Mouse (Mus musculus): ENCODE data around the gene Setd3. TPM values are rescaled to one million over a fixed set of nuclear protein-coding genes. Genes with fewer than 3 reads are reported as not detected.
A peak's percentile ranks its signal among the peaks of the same experiment; 100 is the strongest.

Gene Setd3
- polyA plus RNA-seq, 1 experiment from 2014 or later, result 75.9 TPM

DNA sequence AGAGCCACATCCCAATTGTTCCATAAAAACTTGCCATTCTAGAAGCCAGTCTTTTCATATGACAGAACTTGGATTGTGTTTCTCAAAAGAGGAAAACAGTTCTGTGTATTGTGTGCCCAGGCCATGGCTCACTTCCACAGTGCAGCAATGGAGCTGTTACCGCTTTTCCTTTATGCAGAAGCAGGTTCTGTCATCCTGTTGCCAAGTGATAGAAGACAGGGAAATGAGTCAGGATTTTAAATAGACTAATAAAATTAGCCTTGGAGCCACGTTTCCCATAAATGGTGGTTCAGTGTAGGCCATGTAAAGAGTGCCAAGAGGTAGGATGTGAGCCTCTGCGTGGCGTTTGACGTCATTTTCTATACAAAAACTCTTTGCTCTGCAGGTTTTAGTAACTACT, 14.8 kb upstream of the Setd3 start:
- Histone ChIP-seq H3K27ac (ENCODE audit: low read length) (no peak overlapping the region), H3K36me3 (ENCODE audit: control insufficient read depth, insufficient read depth) (peaks cover 68% of the 10 kb centered on the region), H3K27me3 (ENCODE audit: control insufficient read depth, insufficient read depth, low read length) (no peaks in the 10 kb centered on the region), H3K9me3 (replicated peaks; ENCODE audit: control insufficient read depth, low read length) (no peaks in the 10 kb centered on the region), H3K4me3 (ENCODE audit: low read length) (no peak overlapping the region), H3K4me2 (ENCODE audit: low read depth, low read length) (no peak overlapping the region), H3K9ac (ENCODE audit: low read length) (no peak overlapping the region), H3K4me1 (ENCODE audit: control insufficient read depth, insufficient read depth, low read length) (no peaks in the 10 kb centered on the region)
- WGBS, result 80% methylated on average over 5 of the region's 5 CpGs
- no peak for ATAC-seq (replicated peaks; ENCODE audit: extremely low read depth, insufficient read depth, low FRiP score)

DNA sequence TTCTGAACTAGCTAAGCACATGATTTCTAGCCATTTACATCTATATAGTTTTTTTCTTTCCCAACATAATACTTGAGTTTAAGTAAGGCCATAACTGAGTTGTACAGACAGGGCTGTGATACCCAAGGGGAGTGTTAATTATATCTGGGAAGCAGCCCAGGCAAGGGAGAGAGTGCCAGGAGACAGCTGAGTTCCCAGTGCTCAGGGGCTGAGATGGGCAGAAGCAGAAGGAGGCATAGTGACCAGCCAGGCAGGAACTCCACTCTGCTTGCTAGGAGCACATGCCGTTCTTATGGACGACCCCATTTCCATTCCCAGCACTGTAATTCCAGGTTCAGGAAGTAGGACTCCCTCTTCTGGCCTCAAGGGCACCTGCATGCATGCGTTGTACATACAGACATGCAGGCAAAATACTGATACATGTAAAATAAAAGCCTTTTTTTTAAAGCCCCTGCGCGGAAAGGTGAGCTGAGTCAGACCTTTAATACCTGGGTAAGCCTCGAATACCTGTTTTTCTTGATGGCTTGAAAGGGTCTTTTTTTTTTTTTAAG, 8.5 kb upstream of the Setd3 start:
- H3K9ac ChIP-seq (ENCODE audit: low read length), result no peak overlapping the region
- H3K27ac ChIP-seq (ENCODE audit: low read length), result no peak overlapping the region
- no peaks in the 10 kb centered on the region for H3K27me3 ChIP-seq (ENCODE audit: control insufficient read depth, insufficient read depth, low read length)
- H3K4me3 ChIP-seq (ENCODE audit: low read length), result no peak overlapping the region
- H3K4me1 ChIP-seq (ENCODE audit: control insufficient read depth, insufficient read depth, low read length), result no peaks in the 10 kb centered on the region
- no peaks in the 10 kb centered on the region for H3K9me3 ChIP-seq (replicated peaks; ENCODE audit: control insufficient read depth, low read length)
- ATAC-seq (replicated peaks; ENCODE audit: extremely low read depth, insufficient read depth, low FRiP score), result no peak
- WGBS, result 93% methylated on average over 6 of the region's 6 CpGs
- H3K4me2 ChIP-seq (ENCODE audit: low read depth, low read length), result no peak overlapping the region
- H3K36me3 ChIP-seq (ENCODE audit: control insufficient read depth, insufficient read depth), result peaks cover 55% of the 10 kb centered on the region

GRCm38 (mm10) chr12:108181716-108182115, 2.6 kb upstream of the Setd3 start:
- Histone ChIP-seq H3K4me1 (ENCODE audit: control insufficient read depth, insufficient read depth, low read length) (peaks cover 19% of the 10 kb centered on the region), H3K4me3 (ENCODE audit: low read length) (no peak overlapping the region), H3K27me3 (ENCODE audit: control insufficient read depth, insufficient read depth, low read length) (no peaks in the 10 kb centered on the region), H3K27ac (ENCODE audit: low read length) (no peak overlapping the region), H3K4me2 (ENCODE audit: low read depth, low read length) (no peak overlapping the region), H3K9me3 (replicated peaks; ENCODE audit: control insufficient read depth, low read length) (no peaks in the 10 kb centered on the region), H3K36me3 (ENCODE audit: control insufficient read depth, insufficient read depth) (peaks cover 16% of the 10 kb centered on the region), H3K9ac (ENCODE audit: low read length) (no peak overlapping the region)
- 89% methylated on average over 6 of the region's 6 CpGs for WGBS
- ATAC-seq (replicated peaks; ENCODE audit: extremely low read depth, insufficient read depth, low FRiP score), result no peak

DNA sequence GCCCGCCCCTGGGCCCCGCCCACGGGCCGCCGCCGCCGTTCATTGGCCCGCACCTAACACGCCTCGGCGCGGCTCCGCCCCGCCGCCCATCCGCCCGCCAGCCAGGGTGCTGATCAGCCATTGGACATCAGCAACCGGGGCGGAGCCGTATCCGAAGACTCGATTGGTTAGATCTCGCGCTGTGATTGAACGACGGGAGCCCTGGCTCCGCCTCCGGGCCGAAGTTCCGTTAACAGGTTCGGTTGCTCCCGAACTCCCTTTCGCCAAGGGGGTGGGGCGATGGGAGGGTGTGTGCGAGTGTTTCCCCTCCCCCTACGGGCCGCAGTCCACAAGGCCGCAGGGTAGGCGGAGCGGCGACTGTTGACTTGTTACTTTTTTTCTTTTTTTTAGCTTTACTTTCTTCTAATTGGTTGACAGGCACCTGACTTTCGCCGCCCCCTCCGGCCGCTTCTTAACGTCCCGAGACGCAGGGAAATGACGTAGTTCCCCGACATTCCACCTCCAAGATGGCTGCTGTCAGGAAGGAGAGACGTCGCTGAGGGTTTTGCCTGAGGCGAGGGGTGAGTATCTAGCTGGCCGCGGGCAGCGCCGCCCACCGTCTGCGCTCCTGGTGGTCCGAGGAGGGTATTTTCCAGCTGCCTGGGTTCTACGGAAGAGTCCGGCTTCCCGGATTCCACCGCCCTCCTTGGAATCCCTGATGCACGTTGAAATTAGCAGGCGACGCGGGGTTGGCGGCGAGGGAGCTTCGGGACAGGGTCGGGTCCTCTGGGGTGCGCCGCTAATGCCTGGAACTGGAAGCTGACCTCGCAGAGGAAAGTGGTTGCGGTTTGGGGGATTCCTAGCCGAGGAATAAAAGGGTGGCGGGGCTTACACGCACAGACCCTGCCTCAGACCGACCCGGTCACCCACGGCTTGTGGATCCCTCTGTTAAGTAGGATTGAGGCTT, 480 bp upstream of the Setd3 start, which contains the start of gene Ccnk:
Gene Ccnk, plus strand, starts transcription at position 259 of the 946 bp plus-strand sequence.
- peak; percentile 97 for ATAC-seq (replicated peaks; ENCODE audit: extremely low read depth, insufficient read depth, low FRiP score)
- Histone ChIP-seq H3K9ac (ENCODE audit: low read length) (peak within 1 kb of the TSS; percentile 99), H3K27me3 (ENCODE audit: control insufficient read depth, insufficient read depth, low read length) (no peaks in the 10 kb centered on the region), H3K27ac (ENCODE audit: low read length) (peak within 1 kb of the TSS; percentile 95), H3K4me1 (ENCODE audit: control insufficient read depth, insufficient read depth, low read length) (peaks cover 23% of the 10 kb centered on the region), H3K9me3 (replicated peaks; ENCODE audit: control insufficient read depth, low read length) (no peaks in the 10 kb centered on the region), H3K4me2 (ENCODE audit: low read depth, low read length) (peak within 1 kb of the TSS; percentile 78), H3K36me3 (ENCODE audit: control insufficient read depth, insufficient read depth) (peaks cover 7% of the 10 kb centered on the region; the same call in 1 of the 2 replicates), H3K4me3 (ENCODE audit: low read length) (peak within 1 kb of the TSS; percentile 98)
- WGBS, result under 1% methylated on average over 82 of the region's 82 CpGs

GRCm38 (mm10) chr12:108178331-108179245, 526 bp downstream of the Setd3 start:
- peak; percentile 14 for ATAC-seq (replicated peaks; ENCODE audit: extremely low read depth, insufficient read depth, low FRiP score)
- peaks cover 23% of the 10 kb centered on the region for H3K4me1 ChIP-seq (ENCODE audit: control insufficient read depth, insufficient read depth, low read length)
- peak overlapping the region; percentile 99 for H3K9ac ChIP-seq (ENCODE audit: low read length)
- no peaks in the 10 kb centered on the region for H3K9me3 ChIP-seq (replicated peaks; ENCODE audit: control insufficient read depth, low read length)
- under 1% methylated on average over 89 of the region's 103 CpGs for WGBS
- H3K27me3 ChIP-seq (ENCODE audit: control insufficient read depth, insufficient read depth, low read length), result no peaks in the 10 kb centered on the region
- peak overlapping the region; percentile 95 for H3K27ac ChIP-seq (ENCODE audit: low read length)
- H3K4me2 ChIP-seq (ENCODE audit: low read depth, low read length), result peak overlapping the region; percentile 78
- peaks cover 7% of the 10 kb centered on the region; the same call in 1 of the 2 replicates for H3K36me3 ChIP-seq (ENCODE audit: control insufficient read depth, insufficient read depth)
- peak overlapping the region; percentile 98 for H3K4me3 ChIP-seq (ENCODE audit: low read length)

DNA sequence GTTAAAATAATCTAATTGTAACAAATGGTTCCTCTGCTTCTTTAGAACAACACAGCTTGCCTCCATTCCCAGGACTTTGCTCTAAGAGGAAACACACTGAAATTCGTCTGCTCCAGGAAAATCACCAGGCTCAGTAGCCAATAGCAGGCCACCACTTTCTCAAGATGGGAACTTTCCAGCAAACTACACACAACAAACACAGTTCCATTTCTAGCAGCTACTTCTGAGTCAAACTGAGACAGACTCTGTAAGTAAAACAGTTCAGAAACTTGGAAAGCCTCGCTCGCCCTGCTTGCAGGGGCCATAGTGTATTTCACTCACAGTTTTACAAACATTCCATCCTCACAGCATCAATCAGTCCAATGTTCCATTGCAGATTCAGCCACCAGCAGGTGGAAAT, 2.7 kb downstream of the Setd3 start:
- H3K36me3 ChIP-seq (ENCODE audit: control insufficient read depth, insufficient read depth), result no peaks in the 10 kb centered on the region
- H3K4me2 ChIP-seq (ENCODE audit: low read depth, low read length), result no peak overlapping the region
- H3K9me3 ChIP-seq (replicated peaks; ENCODE audit: control insufficient read depth, low read length), result no peaks in the 10 kb centered on the region
- no peak overlapping the region for H3K27ac ChIP-seq (ENCODE audit: low read length)
- no peak overlapping the region for H3K4me3 ChIP-seq (ENCODE audit: low read length)
- H3K9ac ChIP-seq (ENCODE audit: low read length), result no peak overlapping the region
- WGBS, result 68% methylated on average over 3 of the region's 3 CpGs
- H3K4me1 ChIP-seq (ENCODE audit: control insufficient read depth, insufficient read depth, low read length), result peaks cover 32% of the 10 kb centered on the region
- H3K27me3 ChIP-seq (ENCODE audit: control insufficient read depth, insufficient read depth, low read length), result no peaks in the 10 kb centered on the region
- ATAC-seq (replicated peaks; ENCODE audit: extremely low read depth, insufficient read depth, low FRiP score), result no peak

- H3K4me3 ChIP-seq (ENCODE audit: low read length), result no peak overlapping the region
- no peak overlapping the region for H3K27ac ChIP-seq (ENCODE audit: low read length)
- no peak for ATAC-seq (replicated peaks; ENCODE audit: extremely low read depth, insufficient read depth, low FRiP score)
- 68% methylated on average over 8 of the region's 8 CpGs for WGBS
- no peak overlapping the region for H3K4me2 ChIP-seq (ENCODE audit: low read depth, low read length)
- H3K36me3 ChIP-seq (ENCODE audit: control insufficient read depth, insufficient read depth), result no peaks in the 10 kb centered on the region
- no peak overlapping the region for H3K9ac ChIP-seq (ENCODE audit: low read length)
- no peaks in the 10 kb centered on the region for H3K9me3 ChIP-seq (replicated peaks; ENCODE audit: control insufficient read depth, low read length)
- peaks cover 29% of the 10 kb centered on the region for H3K4me1 ChIP-seq (ENCODE audit: control insufficient read depth, insufficient read depth, low read length)
- no peaks in the 10 kb centered on the region for H3K27me3 ChIP-seq (ENCODE audit: control insufficient read depth, insufficient read depth, low read length)
Observed at GRCm38 (mm10) chr12:108174606-108175505, 4.3 kb downstream of the Setd3 start.

GRCm38 (mm10) chr12:108172639-108173038, 6.5 kb downstream of the Setd3 start:
- no peak for ATAC-seq (replicated peaks; ENCODE audit: extremely low read depth, insufficient read depth, low FRiP score)
- Histone ChIP-seq H3K4me2 (ENCODE audit: low read depth, low read length) (no peak overlapping the region), H3K36me3 (ENCODE audit: control insufficient read depth, insufficient read depth) (no peaks in the 10 kb centered on the region), H3K27ac (ENCODE audit: low read length) (no peak overlapping the region), H3K9me3 (replicated peaks; ENCODE audit: control insufficient read depth, low read length) (no peaks in the 10 kb centered on the region), H3K4me3 (ENCODE audit: low read length) (no peak overlapping the region), H3K4me1 (ENCODE audit: control insufficient read depth, insufficient read depth, low read length) (peaks cover 36% of the 10 kb centered on the region), H3K27me3 (ENCODE audit: control insufficient read depth, insufficient read depth, low read length) (no peaks in the 10 kb centered on the region), H3K9ac (ENCODE audit: low read length) (no peak overlapping the region)
- WGBS, result 60% methylated on average over 4 of the region's 4 CpGs
